ENCODE assay signal across 18 mouse cellular contexts in the genomic region with DNA sequence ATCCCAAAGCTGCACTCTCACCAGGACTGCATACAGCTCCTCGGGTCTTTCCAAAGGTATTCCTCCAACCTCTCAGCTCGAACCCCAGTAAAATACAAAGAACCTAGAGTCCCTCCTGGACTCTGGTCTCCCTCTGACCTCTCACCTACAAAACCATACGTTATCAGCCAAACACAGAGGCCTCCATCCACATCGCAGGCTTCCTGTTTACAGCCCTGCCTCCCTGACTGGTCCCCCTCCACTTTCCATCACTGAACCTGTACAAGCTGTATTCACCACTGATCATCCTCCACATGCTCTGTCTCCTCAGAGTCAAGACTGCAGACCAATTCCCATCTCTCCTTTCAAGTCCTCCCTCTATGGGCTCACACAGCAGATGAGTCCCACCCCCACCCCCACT.
A peak's percentile ranks its signal among the peaks of the same experiment; 100 is the strongest.
DNase-seq lines count a peak whose midpoint lies in the region; ATAC-seq lines count a peak whose summit lies in the region.
"Had no signal": no experiment of that assay in that cellular context is flagged by ENCODE, and none has a peak within 500 bp of the region (broad histone marks: within the 10 kb centered on the region; RNA-seq: fewer than 3 reads in every experiment).

No protein-coding gene starts in this region.

- H3K4me2 ChIP-seq in heart, embryonic 12.5 days: no peak overlapping the region
- peak overlapping the region; percentile 53 for H3K4me2 ChIP-seq in liver, embryonic 11.5 days
- H3K4me2 ChIP-seq: forebrain, embryonic 13.5 days; heart, embryonic 13.5 days; midbrain, embryonic 13.5 days; stomach, embryonic 15.5 days had no signal

- H3K4me1 ChIP-seq in heart, embryonic 12.5 days (replicated peaks): peaks cover 20% of the 10 kb centered on the region
- H3K4me1 ChIP-seq in liver, embryonic 11.5 days (replicated peaks; ENCODE audit: control insufficient read depth, insufficient read depth, low read length): peaks cover 32% of the 10 kb centered on the region
- H3K4me1 ChIP-seq: forebrain, embryonic 13.5 days had no signal

- 42% methylated on average over 4 of the region's 4 CpGs for WGBS in heart, embryonic 12.5 days
- WGBS in liver, embryonic 11.5 days: 17% methylated on average over 4 of the region's 4 CpGs

- no peaks in the 10 kb centered on the region for H3K9me3 ChIP-seq in heart, embryonic 12.5 days (replicated peaks)
- no peaks in the 10 kb centered on the region for H3K9me3 ChIP-seq in liver, embryonic 11.5 days (ENCODE audit: control insufficient read depth, low read length)
- H3K9me3 ChIP-seq: forebrain, embryonic 13.5 days; heart, embryonic 13.5 days; limb, embryonic 10.5 days; midbrain, embryonic 13.5 days; stomach, embryonic 15.5 days had no signal

- no peaks in the 10 kb centered on the region for H3K36me3 ChIP-seq in heart, embryonic 12.5 days
- H3K36me3 ChIP-seq in liver, embryonic 11.5 days (ENCODE audit: control insufficient read depth, insufficient read depth, low read length): no peaks in the 10 kb centered on the region
- H3K36me3 ChIP-seq: heart, embryonic 13.5 days; limb, embryonic 10.5 days; midbrain, embryonic 13.5 days; stomach, embryonic 15.5 days had no signal

- H3K27me3 ChIP-seq in heart, embryonic 12.5 days (replicated peaks): no peaks in the 10 kb centered on the region
- H3K27me3 ChIP-seq in liver, embryonic 11.5 days (replicated peaks; ENCODE audit: control insufficient read depth, insufficient read depth, low read length): no peaks in the 10 kb centered on the region
- H3K27me3 ChIP-seq: forebrain, embryonic 13.5 days; heart, embryonic 13.5 days; stomach, embryonic 15.5 days had no signal

- no peak for DNase-seq in heart, adult 9 months (ENCODE audit: low spot score in 2 of 2)
- DNase-seq in c-Kit-positive CD71-positive TER-119-positive erythroid progenitor cells, embryonic 14.5 days (ENCODE audit: low spot score): peak; percentile 62
- peak; percentile 47 for DNase-seq in liver, embryonic 11.5 days (ENCODE audit: low spot score)
- DNase-seq in spleen, adult 18-20 months: no peak
- DNase-seq in cerebellum, adult 11 months: no peak
- DNase-seq: adrenal gland, adult 8-10 months; cerebellum, adult 9-10 months; gastrocnemius, postnatal 36 days; lung, adult 2 months; lung, postnatal 36 days had no signal

- H3K27ac ChIP-seq in heart, embryonic 12.5 days (ENCODE audit: poor library complexity, severe bottlenecking): no peak overlapping the region
- H3K27ac ChIP-seq in liver, embryonic 11.5 days (ENCODE audit: low read depth, low read length): peak overlapping the region; percentile 89
- H3K27ac ChIP-seq: forebrain, embryonic 13.5 days; heart, embryonic 13.5 days; limb, embryonic 10.5 days; midbrain, embryonic 13.5 days; stomach, embryonic 15.5 days had no signal

- no peak overlapping the region for H3K4me3 ChIP-seq in heart, embryonic 12.5 days
- no peak overlapping the region for H3K4me3 ChIP-seq in liver, embryonic 11.5 days (ENCODE audit: low read depth, low read length)
- H3K4me3 ChIP-seq: forebrain, embryonic 13.5 days; heart, embryonic 13.5 days; limb, embryonic 10.5 days; midbrain, embryonic 13.5 days; stomach, embryonic 15.5 days had no signal

- no peak overlapping the region for H3K9ac ChIP-seq in heart, embryonic 12.5 days
- H3K9ac ChIP-seq in liver, embryonic 11.5 days (ENCODE audit: low read depth, low read length): no peak overlapping the region; the same call in 1 of the 2 replicates
- H3K9ac ChIP-seq: forebrain, embryonic 13.5 days; heart, embryonic 13.5 days; midbrain, embryonic 13.5 days; stomach, embryonic 15.5 days had no signal

- ATAC-seq in heart, embryonic 12.5 days (ENCODE audit: insufficient number of reproducible peaks, low FRiP score): peak; percentile 65
- ATAC-seq in liver, embryonic 11.5 days (replicated peaks; ENCODE audit: low FRiP score): peak; percentile 87
- ATAC-seq in megakaryocyte-erythroid progenitor cell, adult 5-6 weeks (replicated peaks; ENCODE audit: low FRiP score, low TSS enrichment, poor library complexity, severe bottlenecking): peak; percentile 61
- ATAC-seq: forebrain, embryonic 13.5 days; inflammation-experienced regulatory T-cells, adult 6 months; midbrain, embryonic 13.5 days had no signal

Comparison
In these comparisons a context has a peak if more than half of its experiments do, and no peak if none do; other contexts are left out.
1. DNase-seq: peak in c-Kit-positive CD71-positive TER-119-positive erythroid progenitor cells, embryonic 14.5 days (single experiment) and liver, embryonic 11.5 days (single experiment); none in heart, adult 9 months (0 of 2), spleen, adult 18-20 months (0 of 2) and cerebellum, adult 11 months (single experiment).
2. Peak in every context shown above with its lines, with median percentiles within 50 percentile points of each other: ATAC-seq.